Mouse (Mus musculus) heart, adult 2 months (tissue): ENCODE results near the gene Oas1f. TPM values are rescaled to one million over a fixed set of nuclear protein-coding genes. Genes with fewer than 3 reads are reported as not detected.
A peak's percentile ranks its signal among the peaks of the same experiment; 100 is the strongest.
"Not testable (repeated sequence)": the region's sequence is repeated elsewhere in the genome, so short reads cannot be mapped to it uniquely, and the experiment has no call there.

Experiments used
- DNase-seq, 2 experiments: peaks; one replicate each; pipeline ENCODE4 v3.0.0; 2021
- H3K27ac ChIP-seq: fragments of 200-600 bp; 2 replicates; pipeline ENCODE4 v1.8.1; 2022
- H3K27me3 ChIP-seq: fragments of 200-500 bp; 2 replicates; pipeline ENCODE4 v1.6.1; 2012; ENCODE audit warnings: mild to moderate bottlenecking, low read length, inconsistent platforms, mixed read lengths; ENCODE audit not compliant: control insufficient read depth, insufficient read depth
- H3K36me3 ChIP-seq: fragments of 200-500 bp; 2 replicates; pipeline ENCODE4 v1.6.1; 2012; ENCODE audit warnings: low read length, inconsistent platforms; ENCODE audit not compliant: control insufficient read depth, insufficient read depth
- H3K4me1 ChIP-seq: fragments of 200-500 bp; 2 replicates; pipeline ENCODE4 v1.6.1; 2011; ENCODE audit warnings: low read length; ENCODE audit not compliant: control insufficient read depth, insufficient read depth
- H3K4me3 ChIP-seq: fragments of 200-600 bp; 2 replicates; pipeline ENCODE4 v1.8.1; 2022
- H3K79me2 ChIP-seq: fragments of 200-500 bp; replicated peaks from 2 replicates; pipeline ENCODE4 v1.6.1; 2012; ENCODE audit warnings: mild to moderate bottlenecking, inconsistent platforms, low read length, moderate library complexity, mixed read lengths; ENCODE audit not compliant: control insufficient read depth, insufficient read depth
- H3K9ac ChIP-seq: fragments of 200-500 bp; 2 replicates; pipeline ENCODE4 v1.6.1; 2012; ENCODE audit warnings: low read depth, mild to moderate bottlenecking, control low read depth, inconsistent platforms, low read length, mixed read lengths
- CTCF ChIP-seq: fragments of 200-600 bp; IDR thresholded peaks from 2 replicates; pipeline ENCODE4 v1.8.1; 2022; ENCODE audit warnings: antibody characterized with exemption, mild to moderate bottlenecking, moderate library complexity
- EP300 ChIP-seq: fragments of 200-500 bp; IDR thresholded peaks from 2 replicates; pipeline ENCODE4 v1.6.1; 2011; ENCODE audit warnings: low read depth, low read length, control low read depth; ENCODE audit not compliant: insufficient read depth
- POLR2A ChIP-seq: fragments of 200-500 bp; IDR thresholded peaks from 2 replicates; pipeline ENCODE4 v1.6.1; 2011; ENCODE audit warnings: mild to moderate bottlenecking, low read depth, low read length, control low read depth; ENCODE audit not compliant: insufficient read depth
- WGBS: fragments of 180-500 bp; shearing (Covaris S2); methylation state at CpG from one replicate; pipeline ENCODE4 v1.1.7; 2018; 5-methylcytosine and 5-hydroxymethylcytosine counted together
- intact Hi-C: fragments of 180-260 bp; cut with DNase I; formaldehyde crosslinking; loops from one replicate; pipeline ENCODE4 v1.15.1; 2025
- polyA plus RNA-seq: library from polyadenylated mRNA; depleted of rRNA; stranded (reverse); fragments of >200 nt; gene quantifications from 2 replicates; pipeline ENCODE4 v1.2.3, GENCODE M21; 2012
- total RNA-seq, 2 experiments: library from RNA; stranded (reverse); gene quantifications; 2 replicates each; pipeline ENCODE4 v1.2.3; 2021

The Oas1f gene
- total and polyA plus RNA-seq, 3 experiments = not detected

GRCm38 (mm10) chr5:120861121-120861520, 14.0 kb downstream of the Oas1f start, which contains the start of gene Oas1h:
Gene Oas1h (plus strand): TSS chr5:120861421.
- H3K27me3 ChIP-seq = no peaks in the 10 kb centered on the region
- H3K9ac ChIP-seq = no peak within 1 kb of the TSS
- DNase-seq = no peak
- H3K36me3 ChIP-seq = no peaks in the 10 kb centered on the region
- H3K4me1 ChIP-seq = no peaks in the 10 kb centered on the region
- TF ChIP-seq POLR2A = no peak
- TF ChIP-seq CTCF = no peak
- TF ChIP-seq EP300 = no peak
- H3K79me2 ChIP-seq = no peaks in the 10 kb centered on the region
- no peak within 1 kb of the TSS for H3K27ac ChIP-seq
- intact Hi-C loops = no loop called here
- H3K4me3 ChIP-seq = no peak within 1 kb of the TSS
- WGBS = 59% methylated on average over 4 of the region's 4 CpGs

- intact Hi-C loops = no loop called here
- Histone ChIP-seq H3K79me2 (no peaks in the 10 kb centered on the region), H3K27ac (no peak overlapping the region), H3K4me3 (no peak overlapping the region), H3K9ac (no peak overlapping the region), H3K4me1 (no peaks in the 10 kb centered on the region), H3K27me3 (no peaks in the 10 kb centered on the region; the same call in 1 of the 2 replicates), H3K36me3 (no peaks in the 10 kb centered on the region)
- 59% methylated on average over 3 of the region's 3 CpGs for WGBS
- no peak for DNase-seq
- TF ChIP-seq CTCF = peak; percentile 52
- no peak for TF ChIP-seq EP300
- no peak for TF ChIP-seq POLR2A
These were observed 18.2 kb downstream of the Oas1f start for GRCm38 (mm10) chr5:120865336-120865860.

- Histone ChIP-seq H3K79me2 (no peaks in the 10 kb centered on the region), H3K4me1 (no peaks in the 10 kb centered on the region), H3K9ac (no peak overlapping the region), H3K36me3 (no peaks in the 10 kb centered on the region), H3K4me3 (no peak overlapping the region), H3K27ac (no peak overlapping the region), H3K27me3 (no peaks in the 10 kb centered on the region; the same call in 1 of the 2 replicates)
- TF ChIP-seq EP300 (no peak), CTCF (no peak), POLR2A (no peak)
- no peak for DNase-seq
- intact Hi-C loops = no loop called here
- WGBS = 75% methylated on average over 7 of the region's 7 CpGs
These were observed 22.4 kb downstream of the Oas1f start for GRCm38 (mm10) chr5:120869436-120870015.

GRCm38 (mm10) chr5:120870081-120870480, 22.9 kb downstream of the Oas1f start:
- Histone ChIP-seq H3K4me3 (no peak overlapping the region), H3K27me3 (no peaks in the 10 kb centered on the region; the same call in 1 of the 2 replicates), H3K36me3 (no peaks in the 10 kb centered on the region), H3K27ac (no peak overlapping the region), H3K79me2 (no peaks in the 10 kb centered on the region), H3K9ac (no peak overlapping the region), H3K4me1 (no peaks in the 10 kb centered on the region)
- intact Hi-C loops = no loop called here
- WGBS = 52% methylated on average over 3 of the region's 3 CpGs
- TF ChIP-seq POLR2A (no peak), CTCF (no peak), EP300 (no peak)
- DNase-seq = no peak

GRCm38 (mm10) chr5:120870782-120871181, 23.6 kb downstream of the Oas1f start:
- no peak overlapping the region for H3K4me3 ChIP-seq
- no peaks in the 10 kb centered on the region; the same call in 1 of the 2 replicates for H3K27me3 ChIP-seq
- H3K79me2 ChIP-seq = no peaks in the 10 kb centered on the region
- no peak for DNase-seq
- 72% methylated on average over 7 of the region's 7 CpGs for WGBS
- intact Hi-C loops = no loop called here
- H3K36me3 ChIP-seq = no peaks in the 10 kb centered on the region
- no peak overlapping the region for H3K9ac ChIP-seq
- no peak overlapping the region for H3K27ac ChIP-seq
- TF ChIP-seq EP300 (no peak), POLR2A (no peak), CTCF (no peak)
- H3K4me1 ChIP-seq = no peaks in the 10 kb centered on the region

- 50% methylated on average over 2 of the region's 2 CpGs for WGBS
- DNase-seq = no peak
- no peak overlapping the region for H3K27ac ChIP-seq
- intact Hi-C loops = no loop called here
- no peak for TF ChIP-seq EP300
- TF ChIP-seq POLR2A = no peak
- no peak for TF ChIP-seq CTCF
- no peaks in the 10 kb centered on the region for H3K79me2 ChIP-seq
- no peaks in the 10 kb centered on the region for H3K36me3 ChIP-seq
- no peak overlapping the region for H3K9ac ChIP-seq
- no peaks in the 10 kb centered on the region for H3K4me1 ChIP-seq
- H3K27me3 ChIP-seq = no peaks in the 10 kb centered on the region; the same call in 1 of the 2 replicates
- H3K4me3 ChIP-seq = no peak overlapping the region
These were observed 24.3 kb downstream of the Oas1f start for GRCm38 (mm10) chr5:120871469-120871868.

- H3K4me1 ChIP-seq, H3K79me2 ChIP-seq, intact Hi-C loops, H3K27ac ChIP-seq, H3K4me3 ChIP-seq, DNase-seq, H3K27me3 ChIP-seq, H3K36me3 ChIP-seq, H3K9ac ChIP-seq: not testable (repeated sequence)
- WGBS = 47% methylated on average over 2 of the region's 3 CpGs
These were observed 29.7 kb downstream of the Oas1f start for GRCm38 (mm10) chr5:120876839-120877238.

- H3K4me1 ChIP-seq, intact Hi-C loops: not testable (repeated sequence)
- WGBS = 70% methylated on average over 2 of the region's 2 CpGs
These were observed 30.2 kb downstream of the Oas1f start for GRCm38 (mm10) chr5:120877407-120877806.

GRCm38 (mm10) chr5:120878803-120879202, 31.6 kb downstream of the Oas1f start:
- H3K36me3 ChIP-seq, H3K9ac ChIP-seq, DNase-seq, intact Hi-C loops, H3K79me2 ChIP-seq, H3K4me3 ChIP-seq, H3K27me3 ChIP-seq, H3K4me1 ChIP-seq, H3K27ac ChIP-seq: not testable (repeated sequence)
- 45% methylated on average over 2 of the region's 2 CpGs for WGBS

More at GRCm38 (mm10) chr5:120877407-120877806, 30.2 kb downstream of the Oas1f start:
- not testable (repeated sequence) for H3K36me3 ChIP-seq, H3K27me3 ChIP-seq, H3K9ac ChIP-seq, H3K79me2 ChIP-seq, H3K27ac ChIP-seq, DNase-seq, H3K4me3 ChIP-seq
